Mouse (Mus musculus) megakaryocyte, embryonic 14.5 days (primary cell): Measurements from ENCODE around the gene Map2.

Experiments
- FLI1 ChIP-seq: IDR thresholded peaks from 2 replicates; pipeline ENCODE4 v1.6.1; 2012; ENCODE audit warnings: low read length, inconsistent platforms, mixed read lengths
- GATA1 ChIP-seq: IDR thresholded peaks from 3 replicates; pipeline ENCODE4 v1.6.1; 2012; ENCODE audit warnings: mixed read lengths, low read length, inconsistent platforms, borderline replicate concordance

DNA sequence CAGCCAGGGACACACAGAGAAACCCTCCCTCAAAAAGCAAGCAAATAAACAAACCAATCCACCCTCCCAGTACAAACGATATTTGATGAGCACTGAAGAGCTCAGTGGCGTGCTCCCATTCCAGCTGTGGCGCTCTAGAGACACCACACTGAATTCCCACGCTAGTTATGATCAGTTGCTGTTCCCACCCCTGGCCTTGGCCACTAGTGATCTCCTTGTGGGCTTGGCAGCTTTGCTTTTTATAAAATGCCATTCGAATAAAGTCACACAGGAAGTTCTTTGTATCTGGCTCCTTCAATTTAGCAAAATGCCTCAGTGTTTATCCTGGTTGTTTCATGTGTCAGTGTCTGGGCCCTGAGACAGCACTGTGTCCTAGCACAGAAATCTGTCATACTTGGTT, 6.4 kb upstream of the Map2 start:
- TF ChIP-seq GATA1, result no peak
- no peak for TF ChIP-seq FLI1
